Mouse (Mus musculus): ENCODE results near the gene Rnf150.

The Rnf150 gene

GRCm38 (mm10) chr8:82863041-82863744 is at the start of gene Rnf150:
Rnf150 (plus strand) TSS chr8:82863356.
- DNase-seq (ENCODE audit: low spot score): peak; percentile 77

GRCm38 (mm10) chr8:82826135-82827046 is 36.8 kb upstream of the Rnf150 start:
- no peak for DNase-seq (ENCODE audit: low spot score)

- DNase-seq (ENCODE audit: low spot score): no peak
Observed at GRCm38 (mm10) chr8:82840415-82840814, 22.7 kb upstream of the Rnf150 start.

- no peak for DNase-seq (ENCODE audit: low spot score)
Observed at GRCm38 (mm10) chr8:82840963-82841362, 22.2 kb upstream of the Rnf150 start.

GRCm38 (mm10) chr8:82841520-82842142 is 21.5 kb upstream of the Rnf150 start:
- no peak for DNase-seq (ENCODE audit: low spot score)

GRCm38 (mm10) chr8:82843697-82844096 is 19.5 kb upstream of the Rnf150 start:
- no peak for DNase-seq (ENCODE audit: low spot score)

GRCm38 (mm10) chr8:82844413-82844812 is 18.7 kb upstream of the Rnf150 start:
- no peak for DNase-seq (ENCODE audit: low spot score)

GRCm38 (mm10) chr8:82846098-82846497 is 17.1 kb upstream of the Rnf150 start:
- no peak for DNase-seq (ENCODE audit: low spot score)

GRCm38 (mm10) chr8:82846730-82847129 is 16.4 kb upstream of the Rnf150 start:
- no peak for DNase-seq (ENCODE audit: low spot score)

GRCm38 (mm10) chr8:82858541-82859342 is 4.4 kb upstream of the Rnf150 start:
- no peak for DNase-seq (ENCODE audit: low spot score)

GRCm38 (mm10) chr8:82859343-82859620 is 3.9 kb upstream of the Rnf150 start:
- DNase-seq (ENCODE audit: low spot score): no peak

- DNase-seq (ENCODE audit: low spot score): peak; percentile 40
Observed at GRCm38 (mm10) chr8:82863745-82864520, 777 bp downstream of the Rnf150 start.

- DNase-seq (ENCODE audit: low spot score): no peak
Observed at GRCm38 (mm10) chr8:82864521-82864818, 1.3 kb downstream of the Rnf150 start.

- no peak for DNase-seq (ENCODE audit: low spot score)
Observed at GRCm38 (mm10) chr8:82865239-82865638, 2.1 kb downstream of the Rnf150 start.

GRCm38 (mm10) chr8:82866251-82866650 is 3.1 kb downstream of the Rnf150 start:
- DNase-seq (ENCODE audit: low spot score): no peak

GRCm38 (mm10) chr8:82870840-82871490 is 7.8 kb downstream of the Rnf150 start:
- DNase-seq (ENCODE audit: low spot score): no peak

GRCm38 (mm10) chr8:82871986-82872385 is 8.8 kb downstream of the Rnf150 start:
- DNase-seq (ENCODE audit: low spot score): no peak

- DNase-seq (ENCODE audit: low spot score): no peak
Observed at GRCm38 (mm10) chr8:82874102-82874501, 10.9 kb downstream of the Rnf150 start.

GRCm38 (mm10) chr8:82875135-82875534 is 12.0 kb downstream of the Rnf150 start:
- DNase-seq (ENCODE audit: low spot score): no peak

GRCm38 (mm10) chr8:82884480-82884879 is 21.3 kb downstream of the Rnf150 start:
- no peak for DNase-seq (ENCODE audit: low spot score)

- no peak for DNase-seq (ENCODE audit: low spot score)
Observed at GRCm38 (mm10) chr8:82887234-82887633, 24.1 kb downstream of the Rnf150 start.

Measured in ovary, postnatal 36 days (tissue).